14 mouse cellular contexts compared by ENCODE assay signal in genomic region chr14:45648999-45649818, GRCm38 (mm10). TPM values are rescaled to one million over a fixed set of nuclear protein-coding genes. Genes with fewer than 3 reads are reported as not detected.
DNase-seq lines count a peak whose midpoint lies in the region; ATAC-seq lines count a peak whose summit lies in the region.
"Had no signal": no experiment of that assay in that cellular context is flagged by ENCODE, and none has a peak within 500 bp of the region (broad histone marks: within the 10 kb centered on the region; RNA-seq: fewer than 3 reads in every experiment).

No protein-coding gene starts in this region.

- H3K27me3 ChIP-seq in heart, embryonic 16.5 days (ENCODE audit: control insufficient read depth, insufficient read depth, low read length) = no peaks in the 10 kb centered on the region
- H3K27me3 ChIP-seq in hindbrain, embryonic 15.5 days = no peaks in the 10 kb centered on the region
- H3K27me3 ChIP-seq in stomach, embryonic 16.5 days (ENCODE audit: control insufficient read depth, insufficient read depth, low read length) = no peaks in the 10 kb centered on the region

- H3K9me3 ChIP-seq in heart, embryonic 16.5 days (replicated peaks; ENCODE audit: control insufficient read depth, low read length) = no peaks in the 10 kb centered on the region
- no peaks in the 10 kb centered on the region for H3K9me3 ChIP-seq in hindbrain, embryonic 15.5 days
- no peaks in the 10 kb centered on the region for H3K9me3 ChIP-seq in stomach, embryonic 16.5 days (replicated peaks; ENCODE audit: control insufficient read depth, low read length)

- WGBS in heart, embryonic 16.5 days = 56% methylated on average over 11 of the region's 11 CpGs
- WGBS in hindbrain, embryonic 15.5 days = 44% methylated on average over 11 of the region's 11 CpGs
- WGBS in stomach, embryonic 16.5 days = 62% methylated on average over 11 of the region's 11 CpGs

- no peak overlapping the region for H3K4me3 ChIP-seq in heart, embryonic 16.5 days (ENCODE audit: low read length)
- no peak overlapping the region for H3K4me3 ChIP-seq in hindbrain, embryonic 15.5 days
- no peak overlapping the region for H3K4me3 ChIP-seq in stomach, embryonic 16.5 days (replicated peaks; ENCODE audit: low read length)

- DNase-seq in heart, adult 8-10 months (ENCODE audit: low spot score) = no peak
- peak; percentile 23 for DNase-seq in right cerebral cortex, adult 18-20 months
- DNase-seq in right cerebral cortex, postnatal 25 days = no peak
- no peak for DNase-seq in gastrocnemius, adult 8-10 months (ENCODE audit: low spot score in 2 of 2)
- no peak for DNase-seq in cerebellum, postnatal 4 days (ENCODE audit: low spot score in 2 of 2)
- DNase-seq: adrenal gland, postnatal 10 days; cerebellum, adult 11 months; embryo, embryonic 11 days; heart, adult 18-20 months had no signal

- H3K9ac ChIP-seq in heart, embryonic 16.5 days (ENCODE audit: low read length) = no peak overlapping the region
- H3K9ac ChIP-seq in hindbrain, embryonic 15.5 days = no peak overlapping the region
- no peak overlapping the region for H3K9ac ChIP-seq in stomach, embryonic 16.5 days (ENCODE audit: low read length)

- ATAC-seq in heart, embryonic 16.5 days (replicated peaks; ENCODE audit: extremely low read depth, insufficient read depth, low FRiP score) = no peak
- 0 out of 2 replicates have a peak, but pooled peaks have one; percentile 35 for ATAC-seq in hindbrain, embryonic 15.5 days (ENCODE audit: low FRiP score, low read depth)
- no peak for ATAC-seq in stomach, embryonic 16.5 days (ENCODE audit: insufficient read depth, low FRiP score)

- H3K36me3 ChIP-seq in heart, embryonic 16.5 days (ENCODE audit: control insufficient read depth, insufficient read depth) = no peaks in the 10 kb centered on the region
- H3K36me3 ChIP-seq in hindbrain, embryonic 15.5 days = no peaks in the 10 kb centered on the region
- H3K36me3 ChIP-seq in stomach, embryonic 16.5 days (ENCODE audit: control insufficient read depth, insufficient read depth, low read length) = no peaks in the 10 kb centered on the region

- H3K4me2 ChIP-seq in heart, embryonic 16.5 days (ENCODE audit: low read depth, low read length) = no peak overlapping the region
- H3K4me2 ChIP-seq in hindbrain, embryonic 15.5 days = peak overlapping the region; percentile 20; the same call in 1 of the 2 replicates
- H3K4me2 ChIP-seq in stomach, embryonic 16.5 days (ENCODE audit: low read depth, low read length) = no peak overlapping the region

- H3K4me1 ChIP-seq in heart, embryonic 16.5 days (ENCODE audit: control insufficient read depth, insufficient read depth, low read length) = peaks cover 41% of the 10 kb centered on the region
- peaks cover 51% of the 10 kb centered on the region for H3K4me1 ChIP-seq in hindbrain, embryonic 15.5 days (replicated peaks)
- H3K4me1 ChIP-seq in stomach, embryonic 16.5 days (ENCODE audit: control insufficient read depth, insufficient read depth, low read length) = no peaks in the 10 kb centered on the region

- H3K27ac ChIP-seq in heart, embryonic 16.5 days (ENCODE audit: low read length) = 0 out of 2 replicates have a peak overlapping the region, but pooled peaks have one; percentile 4
- H3K27ac ChIP-seq in hindbrain, embryonic 15.5 days (replicated peaks) = peak overlapping the region; percentile 50
- H3K27ac ChIP-seq in stomach, embryonic 16.5 days (ENCODE audit: low read length) = peak overlapping the region; percentile 44; the same call in 1 of the 2 replicates
- H3K27ac ChIP-seq: kidney, postnatal 0 days; macrophage had no signal

RNA-seq across cellular contexts. Expression of gene Ddhd1, which starts 8.7 kb away (rescaled TPM):
- 8.1 and 9.3 TPM in 2 replicates for polyA plus RNA-seq in heart, embryonic 16.5 days (2015; fragmentation: Nextera tagmentation; extraction: Ambion mirVana)
- 10 to 100 TPM in 3 of 4 experiments, 1 to 10 TPM in 1; 8.9 to 10.8 (median 10.3) TPM for total RNA-seq in heart, adult 8-10 months (2022)
- 19.8 and 21.2 TPM in 2 replicates for polyA plus RNA-seq in hindbrain, embryonic 15.5 days (2015; fragmentation: Nextera tagmentation; extraction: Ambion mirVana)
- 4.3 and 5.2 TPM in 2 replicates for polyA plus RNA-seq in stomach, embryonic 16.5 days (2015; fragmentation: Nextera tagmentation; extraction: Ambion mirVana)
- total RNA-seq in gastrocnemius, adult 8-10 months (2022) = 1 to 10 TPM; 1.2 to 2.8 (median 1.5) TPM
